Mouse (Mus musculus): ENCODE results near the gene Tapt1.

GRCm38 (mm10) chr5:44158458-44158857 lies 68.0 kb downstream of the Tapt1 start:
- TF ChIP-seq POLR2A (IDR thresholded peaks at IDR 0.05; ENCODE audit: borderline replicate concordance, low read depth, low read length), result no peak
- no peak for TF ChIP-seq CTCF (IDR thresholded peaks at IDR 0.05; ENCODE audit: low read depth, low read length)

Measured in bone marrow macrophage, adult 2 months (primary cell).